Mouse (Mus musculus) CH12F3 (cell line): Measurements from ENCODE around the gene Klra4.
"Not testable (repeated sequence)": the region's sequence is repeated elsewhere in the genome, so short reads cannot be mapped to it uniquely, and the experiment has no call there.

Source experiments
- in situ Hi-C: fragments of 300-500 bp; cut with MboI; formaldehyde crosslinking; loops from 2 replicates; pipeline ENCODE4 v1.14.3; 2020; ENCODE audit warnings: low sequenced_read_pairs

Gene Klra4

DNA sequence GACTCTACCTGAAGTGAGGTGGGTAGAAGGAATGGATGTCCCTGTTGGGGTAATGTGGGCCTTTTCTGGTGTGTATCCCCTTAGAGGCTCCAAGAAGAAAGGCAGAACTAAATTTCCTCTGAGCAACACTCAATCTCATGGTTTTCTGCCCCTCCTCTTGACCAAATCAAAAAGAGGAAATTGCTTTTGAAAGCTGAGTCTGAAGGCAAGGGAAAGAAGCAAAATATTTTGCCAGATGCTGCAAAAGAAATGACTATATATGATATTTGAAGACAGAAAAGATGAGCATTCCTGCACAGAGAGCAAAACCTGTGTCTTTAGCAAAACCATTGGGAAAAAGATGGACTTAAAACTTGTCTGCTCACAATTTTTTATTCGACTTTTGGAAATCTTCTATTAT, at the start of gene Klra4:
Klra4 (minus strand) TSS at position 101 of the 400 bp plus-strand sequence.
- in situ Hi-C loops, result not testable (repeated sequence)

DNA sequence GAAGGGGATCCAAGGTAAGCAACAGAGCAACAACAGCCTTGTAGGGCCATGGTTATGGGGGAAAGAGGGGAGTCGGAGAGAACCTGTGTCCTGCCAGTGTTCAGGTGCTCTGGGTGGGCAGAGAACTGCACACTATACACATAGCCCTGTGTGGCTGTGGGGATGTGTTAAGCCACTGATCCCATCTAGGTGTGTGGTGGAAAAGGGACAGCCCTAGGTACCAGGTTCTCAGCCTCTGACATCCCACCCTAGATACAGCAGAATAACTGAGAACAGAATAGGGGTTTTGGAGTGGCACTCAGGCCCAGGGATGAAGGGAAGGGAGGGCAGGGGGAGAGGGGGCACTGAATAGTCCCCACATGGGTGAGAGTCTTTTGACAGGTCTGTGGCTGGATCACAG, 43.4 kb upstream of the Klra4 start:
- in situ Hi-C loops, result no loop called here

DNA sequence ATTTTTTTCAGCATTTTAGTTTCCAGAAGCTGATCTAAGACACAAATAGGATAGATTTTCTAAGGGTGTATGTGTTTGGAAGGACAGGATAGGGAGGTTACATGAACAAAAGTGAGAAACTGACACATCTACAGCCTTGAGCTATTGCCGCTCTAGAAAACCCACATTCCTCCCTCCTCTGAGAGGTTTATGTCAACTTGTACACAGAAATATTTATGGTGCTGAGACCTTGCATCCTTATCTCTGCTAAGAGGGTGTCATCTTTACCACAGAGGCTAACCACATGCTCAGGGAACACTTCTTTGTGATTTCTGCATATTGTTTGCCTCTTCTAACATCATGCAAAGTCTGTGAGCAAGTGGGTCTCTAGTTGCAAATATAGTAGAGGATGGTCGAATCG, 35.7 kb upstream of the Klra4 start:
- in situ Hi-C loops, result not testable (repeated sequence)

DNA sequence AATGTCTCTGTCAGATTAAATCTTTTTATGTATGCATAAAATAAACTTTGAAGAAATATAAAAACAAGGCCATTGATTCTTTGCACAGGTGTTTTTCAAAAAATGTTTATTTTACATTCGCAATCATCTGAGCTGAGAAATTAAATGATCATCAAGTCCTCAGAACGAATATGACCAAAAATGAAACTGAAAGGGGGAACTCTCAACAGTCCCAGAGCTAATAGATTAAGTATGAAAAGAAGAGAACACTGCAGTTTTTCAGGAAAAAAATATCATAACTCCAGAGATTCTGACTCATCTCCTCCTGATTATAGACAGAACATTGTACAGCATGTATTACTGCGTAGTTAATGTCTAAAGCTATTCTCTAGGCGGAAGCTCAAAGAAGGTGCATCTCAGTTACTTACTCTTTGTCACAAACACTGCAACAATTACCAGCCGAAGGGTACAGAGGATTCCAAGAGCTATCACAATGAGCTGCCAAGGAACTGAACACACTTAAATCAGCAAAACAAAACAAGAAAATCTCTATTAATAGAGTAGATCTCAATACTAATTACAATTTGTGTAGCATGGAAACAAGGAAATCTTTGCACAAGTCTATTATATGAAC, 25.4 kb upstream of the Klra4 start:
- in situ Hi-C loops, result no loop called here

DNA sequence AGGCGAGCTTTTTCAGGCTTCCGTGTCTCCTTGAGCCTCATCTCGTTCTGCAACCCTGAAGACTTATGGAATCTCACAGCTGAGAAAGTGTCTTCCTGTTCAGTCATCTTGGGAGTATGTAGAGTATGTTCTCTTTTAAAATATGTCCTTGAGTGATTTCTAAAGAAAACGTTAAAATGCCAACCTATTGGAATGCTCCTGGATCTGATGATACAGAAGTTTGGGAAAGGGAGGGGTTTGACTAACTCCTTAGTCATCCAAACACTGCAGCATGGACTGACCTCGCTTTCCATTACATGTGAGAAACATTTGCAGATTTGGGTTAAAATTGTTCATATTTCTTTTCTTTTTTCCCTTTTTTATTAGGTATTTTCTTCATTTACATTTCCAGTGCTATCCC, 1.9 kb downstream of the Klra4 start:
- in situ Hi-C loops, result no loop called here

DNA sequence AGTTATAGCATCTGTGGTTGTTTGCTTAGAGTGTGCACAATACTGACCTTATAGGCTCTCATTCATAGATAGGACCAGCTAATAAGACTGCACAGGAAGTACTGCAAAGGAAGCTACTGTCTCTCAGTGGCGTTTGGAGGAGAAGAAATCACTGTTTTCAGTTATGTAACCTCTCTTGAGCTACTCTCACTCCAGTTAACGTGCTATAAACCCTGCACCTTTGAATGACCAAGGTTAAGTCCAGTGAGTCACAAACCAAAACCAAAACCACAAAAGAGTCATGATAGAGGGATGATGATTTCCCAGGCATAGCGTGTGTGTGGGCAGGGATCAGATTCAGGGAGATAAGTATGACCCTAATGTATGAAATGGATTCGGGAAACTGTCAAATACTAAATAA, 31.9 kb downstream of the Klra4 start:
- in situ Hi-C loops, result not testable (repeated sequence)

DNA sequence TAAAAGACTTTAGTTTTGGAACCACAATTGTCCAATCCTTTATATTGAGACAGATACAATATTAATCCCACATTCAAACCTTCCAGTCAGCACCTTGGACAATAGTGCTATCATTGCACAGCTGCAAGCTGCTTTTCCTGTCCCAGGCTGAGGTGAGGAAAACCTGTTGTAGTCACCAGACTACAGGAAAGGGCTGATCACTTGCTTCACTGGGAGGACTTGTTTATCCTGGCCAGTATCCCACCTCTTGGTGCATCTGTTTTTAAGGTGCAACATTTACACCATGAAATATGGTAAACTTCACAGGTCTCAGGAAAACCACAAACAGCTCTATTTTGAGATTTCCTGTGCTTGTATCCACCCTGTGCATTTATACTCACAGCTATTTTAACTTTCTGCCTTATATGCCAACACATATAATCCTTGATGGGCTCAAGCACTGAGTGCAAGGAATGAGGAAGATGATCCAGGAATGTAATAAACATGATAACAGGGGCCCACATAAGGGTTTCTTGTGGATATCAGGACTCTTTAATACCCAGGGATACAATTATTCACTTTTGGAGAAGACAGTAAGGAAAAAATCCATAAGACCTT, 35.5 kb downstream of the Klra4 start:
- in situ Hi-C loops, result not testable (repeated sequence)

DNA sequence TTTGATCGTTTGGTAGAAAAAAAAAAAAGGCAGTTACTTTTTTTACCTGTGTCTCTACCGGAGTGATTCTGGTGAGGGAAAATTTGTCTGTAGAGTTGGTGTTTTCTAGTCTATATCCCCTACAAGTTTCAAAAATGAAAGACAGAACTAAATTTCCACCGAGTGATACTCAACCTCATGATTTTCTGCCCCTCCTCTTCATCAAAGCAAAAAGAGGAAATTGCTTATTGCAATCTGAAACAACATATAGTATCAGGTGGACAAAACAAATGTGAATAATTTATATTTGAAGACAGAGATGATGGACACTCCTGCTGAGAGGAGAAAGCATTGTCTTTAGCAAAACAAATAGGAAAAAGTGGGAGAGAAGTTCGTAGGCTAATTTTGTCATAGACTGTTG, 40.2 kb downstream of the Klra4 start, which contains the start of gene Klra6:
Klra6 (minus strand) TSS at position 101 of the 400 bp plus-strand sequence.
- in situ Hi-C loops, result no loop called here
